Mouse (Mus musculus): ENCODE data around the gene Adrm1. TPM values are rescaled to one million over a fixed set of nuclear protein-coding genes. Genes with fewer than 3 reads are reported as not detected.
"Not testable (repeated sequence)": the region's sequence is repeated elsewhere in the genome, so short reads cannot be mapped to it uniquely, and the experiment has no call there.

Gene Adrm1
- total and polyA plus RNA-seq, 3 experiments: 287 to 312 TPM; not detected in 1

GRCm38 (mm10) chr2:180172152-180172551, 867 bp downstream of the Adrm1 start:
- peaks cover 0 to 21% of the 10 kb centered on the region in 2 experiments; a peak in 2 of 4 replicates for H3K4me1 ChIP-seq (ENCODE audit: control insufficient read depth in 1 of 2, insufficient read depth in 2 of 2, low read length in 2 of 2)
- H3K36me3 ChIP-seq (ENCODE audit: control insufficient read depth in 1 of 2, insufficient read depth in 2 of 2, low read length in 2 of 2): peaks cover 4 to 8% of the 10 kb centered on the region in 2 experiments
- no peaks in the 10 kb centered on the region for H3K9me3 ChIP-seq (replicated peaks; ENCODE audit: insufficient read depth, low read length)
- H3K27me3 ChIP-seq (ENCODE audit: control insufficient read depth in 1 of 2, insufficient read depth in 2 of 2, low read length in 2 of 2): no peaks in the 10 kb centered on the region
- TF ChIP-seq RCOR1 (IDR thresholded peaks at IDR 0.05; ENCODE audit: low read depth, low read length): no peak
- no peak for TF ChIP-seq MAZ (IDR thresholded peaks at IDR 0.05; ENCODE audit: low read depth, low read length)
- no peak for TF ChIP-seq KAT2A (conservative IDR thresholded peaks at IDR 0.05; ENCODE audit: low read depth, low read length)
- TF ChIP-seq GABPA (IDR thresholded peaks at IDR 0.05; ENCODE audit: low read depth, low read length): no peak
- TF ChIP-seq TCF12 (IDR thresholded peaks at IDR 0.05; ENCODE audit: low read depth, low read length): no peak
- TF ChIP-seq TBP (IDR thresholded peaks at IDR 0.05; ENCODE audit: low read depth, low read length): no peak
- no peak for TF ChIP-seq HCFC1 (IDR thresholded peaks at IDR 0.05; ENCODE audit: low read depth, low read length)
- no peak for TF ChIP-seq MEF2A (IDR thresholded peaks at IDR 0.05; ENCODE audit: extremely low read depth, insufficient replicate concordance, low read depth, low read length, poor library complexity, severe bottlenecking)
- no peak for TF ChIP-seq NRF1 (IDR thresholded peaks at IDR 0.05; ENCODE audit: insufficient read depth, low read depth, low read length, poor library complexity, severe bottlenecking)
- no peak for TF ChIP-seq TAL1 (IDR thresholded peaks at IDR 0.05; ENCODE audit: low read length)
- TF ChIP-seq ZKSCAN1 (IDR thresholded peaks at IDR 0.05; ENCODE audit: low read depth, low read length): no peak
- no peak for TF ChIP-seq MYC (IDR thresholded peaks at IDR 0.05; ENCODE audit: low read depth, low read length)
- no peak for TF ChIP-seq EP300 (IDR thresholded peaks at IDR 0.05; ENCODE audit: low read depth in 1 of 2, low read length in 2 of 2)
- no peak for TF ChIP-seq MYB (IDR thresholded peaks at IDR 0.05; ENCODE audit: low read depth, low read length)
- no peak for TF ChIP-seq SIN3A (IDR thresholded peaks at IDR 0.05; ENCODE audit: low read length)
- no peak for TF ChIP-seq ZMIZ1 (IDR thresholded peaks at IDR 0.05; ENCODE audit: low read depth, low read length)
- no peak for TF ChIP-seq NELFE (IDR thresholded peaks at IDR 0.05; ENCODE audit: low read depth, low read length)
- TF ChIP-seq SMC3 (IDR thresholded peaks at IDR 0.05; ENCODE audit: low read depth, low read length): no peak
- TF ChIP-seq ZNF384 (IDR thresholded peaks at IDR 0.05; ENCODE audit: low read depth, low read length): no peak
- no peak for TF ChIP-seq ETS1 (IDR thresholded peaks at IDR 0.05; ENCODE audit: low read depth, low read length)
- peak overlapping the region; percentile 5; the same call in 1 of the 2 replicates for H3K27ac ChIP-seq (ENCODE audit: control insufficient read depth, low read depth, low read length)
- peak overlapping the region; percentile 78 to 84 for H3K4me3 ChIP-seq (ENCODE audit: control insufficient read depth in 1 of 2, insufficient read depth in 1 of 2, low read depth in 2 of 2, low read length in 2 of 2)
- H3K9ac ChIP-seq (ENCODE audit: control insufficient read depth, low read depth, low read length, poor library complexity, severe bottlenecking): peak overlapping the region; percentile 92
- peaks cover 30% of the 10 kb centered on the region for H3K79me2 ChIP-seq (ENCODE audit: control insufficient read depth, insufficient read depth, low read length, poor library complexity)
- DNase-seq (ENCODE audit: low read depth, low spot score): peak; percentile 35

- Histone ChIP-seq H3K36me3 (ENCODE audit: control insufficient read depth in 1 of 2, insufficient read depth in 2 of 2, low read length in 2 of 2) (peaks cover 4 to 8% of the 10 kb centered on the region in 2 experiments), H3K27me3 (ENCODE audit: control insufficient read depth in 1 of 2, insufficient read depth in 2 of 2, low read length in 2 of 2) (no peaks in the 10 kb centered on the region), H3K9me3 (replicated peaks; ENCODE audit: insufficient read depth, low read length) (no peaks in the 10 kb centered on the region), H3K79me2 (ENCODE audit: control insufficient read depth, insufficient read depth, low read length, poor library complexity) (peaks cover 30% of the 10 kb centered on the region), H3K4me1 (ENCODE audit: control insufficient read depth in 1 of 2, insufficient read depth in 2 of 2, low read length in 2 of 2) (peaks cover 0 to 21% of the 10 kb centered on the region in 2 experiments; a peak in 2 of 4 replicates), H3K27ac (ENCODE audit: control insufficient read depth, low read depth, low read length) (no peak overlapping the region), H3K9ac (ENCODE audit: control insufficient read depth, low read depth, low read length, poor library complexity, severe bottlenecking) (peak overlapping the region; percentile 92), H3K4me3 (ENCODE audit: control insufficient read depth in 1 of 2, insufficient read depth in 1 of 2, low read depth in 2 of 2, low read length in 2 of 2) (peak overlapping the region; percentile 78 to 84)
- peak; percentile 60 for DNase-seq (ENCODE audit: low read depth, low spot score)
- no peak for TF ChIP-seq EP300 (IDR thresholded peaks at IDR 0.05; ENCODE audit: low read depth in 1 of 2, low read length in 2 of 2)
- no peak for TF ChIP-seq USF2 (IDR thresholded peaks at IDR 0.05; ENCODE audit: borderline replicate concordance in 1 of 2, insufficient read depth in 1 of 2, low read depth in 1 of 2, low read length in 2 of 2)
- no peak for TF ChIP-seq POLR2AphosphoS5 (IDR thresholded peaks at IDR 0.05; ENCODE audit: borderline replicate concordance, low read depth, low read length)
- TF ChIP-seq SIN3A (IDR thresholded peaks at IDR 0.05; ENCODE audit: low read length): 0 out of 2 replicates have a peak, but pooled peaks have one; percentile 34
- peak; percentile 21; the same call in 1 of the 2 replicates for TF ChIP-seq SMC3 (IDR thresholded peaks at IDR 0.05; ENCODE audit: low read depth, low read length)
- TF ChIP-seq CTCF (IDR thresholded peaks at IDR 0.05 in 2 of 3, conservative IDR thresholded peaks at IDR 0.05 in 1 of 3; ENCODE audit: control insufficient read depth in 1 of 3, insufficient read depth in 1 of 3, low read depth in 2 of 3, low read length in 3 of 3, poor library complexity in 1 of 3, severe bottlenecking in 1 of 3): peak; percentile 16 to 53 (median 29); a peak in 4 of 6 replicates
Measured at GRCm38 (mm10) chr2:180173163-180173562, 1.9 kb downstream of the Adrm1 start.

GRCm38 (mm10) chr2:180173711-180174110, 2.4 kb downstream of the Adrm1 start:
- H3K27ac ChIP-seq (ENCODE audit: control insufficient read depth, low read depth, low read length); DNase-seq (ENCODE audit: low read depth, low spot score); H3K9ac ChIP-seq (ENCODE audit: control insufficient read depth, low read depth, low read length, poor library complexity, severe bottlenecking); H3K36me3 ChIP-seq (ENCODE audit: control insufficient read depth in 1 of 2, insufficient read depth in 2 of 2, low read length in 2 of 2); H3K9me3 ChIP-seq (replicated peaks; ENCODE audit: insufficient read depth, low read length); H3K4me3 ChIP-seq (ENCODE audit: control insufficient read depth in 1 of 2, insufficient read depth in 1 of 2, low read depth in 2 of 2, low read length in 2 of 2); H3K27me3 ChIP-seq (ENCODE audit: control insufficient read depth in 1 of 2, insufficient read depth in 2 of 2, low read length in 2 of 2): not testable (repeated sequence)
- peaks cover 30% of the 10 kb centered on the region for H3K79me2 ChIP-seq (ENCODE audit: control insufficient read depth, insufficient read depth, low read length, poor library complexity)
- H3K4me1 ChIP-seq (ENCODE audit: control insufficient read depth in 1 of 2, insufficient read depth in 2 of 2, low read length in 2 of 2): peaks cover 0 to 21% of the 10 kb centered on the region in 2 experiments; a peak in 2 of 4 replicates

All from MEL (cell line).